Mouse (Mus musculus): ENCODE data around the gene Cgn. TPM values are rescaled to one million over a fixed set of nuclear protein-coding genes. Genes with fewer than 3 reads are reported as not detected.

The Cgn gene
- polyA plus RNA-seq (2021; fragmentation: Nextera tagmentation): 1.1 and 1.3 TPM in 2 replicates
- long read RNA-seq, experiment 1, partial matches to known transcripts: 1 of 5 reads
- long read RNA-seq, experiment 1, other reads (novel, unspliced or antisense): 3 of 5 reads
- long read RNA-seq, experiment 2, partial matches to known transcripts: 6 of 6 reads
- long read RNA-seq, experiment 2, other reads (novel, unspliced or antisense): 0 of 6 reads

GRCm38 (mm10) chr3:94786367-94786835, at the start of gene Cgn:
TSS of gene Cgn (minus strand) at chr3:94786492.

Other genes with a start within 250 kb of the Cgn start
- gene Snx27, start 203.8 kb downstream of the Cgn start, polyA plus RNA-seq (2021; fragmentation: Nextera tagmentation): 24.4 and 69.1 TPM in 2 replicates
- not detected in 2 replicates for gene Gm10972, start 143.4 kb downstream of the Cgn start, polyA plus RNA-seq (2021; fragmentation: Nextera tagmentation)
- 0.64 and 1.0 TPM in 2 replicates for gene Tuft1, start 127.6 kb downstream of the Cgn start, polyA plus RNA-seq (2021; fragmentation: Nextera tagmentation)
- not detected in 2 replicates for gene Selenbp2, start 92.9 kb downstream of the Cgn start, polyA plus RNA-seq (2021; fragmentation: Nextera tagmentation)
- 4.5 and 6.3 TPM in 2 replicates for gene Pogz, start 51.1 kb upstream of the Cgn start, polyA plus RNA-seq (2021; fragmentation: Nextera tagmentation)
- gene Psmb4, start 100.5 kb upstream of the Cgn start, polyA plus RNA-seq (2021; fragmentation: Nextera tagmentation): 171 and 200 TPM in 2 replicates
- 28.8 and 31.0 TPM in 2 replicates for gene Selenbp1, start 146.6 kb upstream of the Cgn start, polyA plus RNA-seq (2021; fragmentation: Nextera tagmentation)
- 1.3 and 3.1 TPM in 2 replicates for gene Rfx5, start 167.6 kb upstream of the Cgn start, polyA plus RNA-seq (2021; fragmentation: Nextera tagmentation)
- gene Pi4kb, start 188.2 kb upstream of the Cgn start, polyA plus RNA-seq (2021; fragmentation: Nextera tagmentation): 9.5 and 10.9 TPM in 2 replicates
- 4.1 and 7.6 TPM in 2 replicates for gene Zfp687, start 229.0 kb upstream of the Cgn start, polyA plus RNA-seq (2021; fragmentation: Nextera tagmentation)